Mouse (Mus musculus) brown adipose tissue, adult 24 weeks (tissue): Measurements from ENCODE around the gene Gm20388. TPM values are rescaled to one million over a fixed set of nuclear protein-coding genes. Genes with fewer than 3 reads are reported as not detected.

ENCODE experiments used
- H3K27ac ChIP-seq: fragments of 200-500 bp; replicated peaks from 2 replicates; pipeline ENCODE4 v1.5.1; 2012; ENCODE audit warnings: low read depth, mild to moderate bottlenecking, low read length
- H3K4me1 ChIP-seq: fragments of 200-500 bp; 2 replicates; pipeline ENCODE4 v1.6.1; 2012; ENCODE audit warnings: low read length, mixed read lengths; ENCODE audit not compliant: control insufficient read depth, insufficient read depth, insufficient read length
- H3K4me3 ChIP-seq: fragments of 200-500 bp; 2 replicates; pipeline ENCODE4 v1.5.1; 2012; ENCODE audit warnings: low read depth, mild to moderate bottlenecking, low read length, moderate library complexity; ENCODE audit not compliant: insufficient read depth
- polyA plus RNA-seq: library from polyadenylated mRNA; stranded (reverse); fragments of >200 nt; gene quantifications from 2 replicates; pipeline ENCODE4 v1.2.4, GENCODE M21; 2012; ENCODE audit not compliant: missing spikeins, insufficient read depth, insufficient read length

Gm20388 gene
- polyA plus RNA-seq, 1 experiment: 44.7 TPM

- Histone ChIP-seq H3K4me1 (no peaks in the 10 kb centered on the region), H3K4me3 (no peak overlapping the region), H3K27ac (no peak overlapping the region)
Measured at GRCm38 (mm10) chr8:121491633-121492032, 1581.0 kb downstream of the Gm20388 start.

GRCm38 (mm10) chr8:121497621-121498020 is 1587.0 kb downstream of the Gm20388 start:
- Histone ChIP-seq H3K27ac (no peak overlapping the region), H3K4me3 (no peak overlapping the region), H3K4me1 (no peaks in the 10 kb centered on the region)

- H3K4me3 ChIP-seq: no peak overlapping the region
- H3K27ac ChIP-seq: no peak overlapping the region
- no peaks in the 10 kb centered on the region for H3K4me1 ChIP-seq
Measured at GRCm38 (mm10) chr8:121511751-121512150, 1601.1 kb downstream of the Gm20388 start.

- H3K27ac ChIP-seq: no peak overlapping the region
- H3K4me1 ChIP-seq: no peaks in the 10 kb centered on the region
- no peak overlapping the region for H3K4me3 ChIP-seq
Measured at GRCm38 (mm10) chr8:121513429-121513828, 1602.8 kb downstream of the Gm20388 start.

GRCm38 (mm10) chr8:121525111-121525818 is 1614.6 kb downstream of the Gm20388 start:
- H3K4me3 ChIP-seq: no peak overlapping the region
- no peaks in the 10 kb centered on the region for H3K4me1 ChIP-seq
- no peak overlapping the region for H3K27ac ChIP-seq

- Histone ChIP-seq H3K4me1 (no peaks in the 10 kb centered on the region), H3K4me3 (no peak overlapping the region), H3K27ac (no peak overlapping the region)
Measured at GRCm38 (mm10) chr8:121526811-121527550, 1616.3 kb downstream of the Gm20388 start.

GRCm38 (mm10) chr8:121527751-121528150 is 1617.1 kb downstream of the Gm20388 start:
- no peak overlapping the region for H3K4me3 ChIP-seq
- H3K27ac ChIP-seq: no peak overlapping the region

GRCm38 (mm10) chr8:121528790-121529189 is 1618.1 kb downstream of the Gm20388 start:
- Histone ChIP-seq H3K4me1 (no peaks in the 10 kb centered on the region), H3K4me3 (no peak overlapping the region), H3K27ac (no peak overlapping the region)

More at GRCm38 (mm10) chr8:121527751-121528150, 1617.1 kb downstream of the Gm20388 start:
- no peaks in the 10 kb centered on the region for H3K4me1 ChIP-seq

- Histone ChIP-seq H3K4me1 (no peaks in the 10 kb centered on the region), H3K27ac (no peak overlapping the region), H3K4me3 (no peak overlapping the region)
Measured at GRCm38 (mm10) chr8:121530639-121531038, 1620.0 kb downstream of the Gm20388 start.

- Histone ChIP-seq H3K4me1 (no peaks in the 10 kb centered on the region), H3K4me3 (no peak overlapping the region), H3K27ac (no peak overlapping the region)
Measured at GRCm38 (mm10) chr8:121532381-121532780, 1621.7 kb downstream of the Gm20388 start.

- H3K4me3 ChIP-seq: no peak overlapping the region
- H3K27ac ChIP-seq: no peak overlapping the region
- no peaks in the 10 kb centered on the region for H3K4me1 ChIP-seq
Measured at GRCm38 (mm10) chr8:121541862-121542261, 1631.2 kb downstream of the Gm20388 start.

- Histone ChIP-seq H3K4me3 (no peak overlapping the region), H3K4me1 (no peaks in the 10 kb centered on the region), H3K27ac (no peak overlapping the region)
Measured at GRCm38 (mm10) chr8:121542901-121543300, 1632.3 kb downstream of the Gm20388 start.

GRCm38 (mm10) chr8:121544276-121544785 is 1633.7 kb downstream of the Gm20388 start, which contains the start of gene 1700018B08Rik:
1700018B08Rik (minus strand) TSS chr8:121544320.
- no peak within 1 kb of the TSS for H3K27ac ChIP-seq
- no peaks in the 10 kb centered on the region for H3K4me1 ChIP-seq
- H3K4me3 ChIP-seq: no peak within 1 kb of the TSS

GRCm38 (mm10) chr8:121544936-121545335 is 1634.3 kb downstream of the Gm20388 start:
- H3K4me3 ChIP-seq: no peak overlapping the region
- H3K27ac ChIP-seq: no peak overlapping the region
- no peaks in the 10 kb centered on the region for H3K4me1 ChIP-seq

GRCm38 (mm10) chr8:121547132-121547531 is 1636.5 kb downstream of the Gm20388 start:
- Histone ChIP-seq H3K4me3 (no peak overlapping the region), H3K27ac (no peak overlapping the region), H3K4me1 (no peaks in the 10 kb centered on the region)
